ENCODE assay signal across 14 mouse cellular contexts in genomic region chr12:102390042-102390441, GRCm38 (mm10). TPM values are rescaled to one million over a fixed set of nuclear protein-coding genes. Genes with fewer than 3 reads are reported as not detected.
DNase-seq lines count a peak whose midpoint lies in the region; ATAC-seq and TF ChIP-seq lines count a peak whose summit lies in the region.
"Had no signal": no experiment of that assay in that cellular context is flagged by ENCODE, and none has a peak within 500 bp of the region (broad histone marks: within the 10 kb centered on the region; RNA-seq: fewer than 3 reads in every experiment).

No protein-coding gene starts in this region.

- H3K4me1 ChIP-seq in limb, embryonic 11.5 days (ENCODE audit: control insufficient read depth, insufficient read depth, low read length): no peaks in the 10 kb centered on the region
- no peaks in the 10 kb centered on the region for H3K4me1 ChIP-seq in limb, embryonic 10.5 days
- H3K4me1 ChIP-seq in ES-Bruce4 (ENCODE audit: control insufficient read depth, insufficient read depth, low read length): no peaks in the 10 kb centered on the region
- H3K4me1 ChIP-seq in forebrain, embryonic 12.5 days: no peaks in the 10 kb centered on the region
- H3K4me1 ChIP-seq: embryonic facial prominence, embryonic 15.5 days had no signal

- no peak for ATAC-seq in limb, embryonic 11.5 days (ENCODE audit: insufficient number of reproducible peaks, low FRiP score, low TSS enrichment, low read depth)
- no peak for ATAC-seq in forebrain, embryonic 12.5 days (ENCODE audit: low FRiP score)
- ATAC-seq: intestine, embryonic 16.5 days had no signal

- no peak for TF ChIP-seq CTCF in ES-Bruce4 (IDR thresholded peaks at IDR 0.05; ENCODE audit: low read depth, low read length)

- peak; percentile 6 for DNase-seq in embryo, embryonic 11 days
- no peak for DNase-seq in embryo, embryonic 9.5 days (ENCODE audit: extremely low spot score)
- DNase-seq in limb, embryonic 11.5 days (ENCODE audit: low spot score): no peak
- DNase-seq in limb, embryonic 10.5 days (ENCODE audit: low spot score): no peak
- DNase-seq in right cerebral cortex, postnatal 14 days: no peak
- no peak for DNase-seq in thymus, postnatal 14 days
- DNase-seq: adrenal gland, postnatal 14 days; lung, postnatal 4 days; right cerebral cortex, adult 18-20 months had no signal

- WGBS in limb, embryonic 11.5 days: 24% methylated on average over 8 of the region's 8 CpGs
- 23% methylated on average over 8 of the region's 8 CpGs for WGBS in limb, embryonic 10.5 days
- 39% methylated on average over 8 of the region's 8 CpGs for WGBS in forebrain, embryonic 12.5 days

- H3K4me2 ChIP-seq in limb, embryonic 11.5 days (ENCODE audit: low read depth, severe bottlenecking): 0 out of 2 replicates have a peak overlapping the region, but pooled peaks have one; percentile 10
- peak overlapping the region; percentile 13; the same call in 1 of the 2 replicates for H3K4me2 ChIP-seq in forebrain, embryonic 12.5 days
- H3K4me2 ChIP-seq: embryonic facial prominence, embryonic 15.5 days; heart, embryonic 11.5 days had no signal

- no peak overlapping the region for H3K9ac ChIP-seq in limb, embryonic 11.5 days (ENCODE audit: low read length)
- H3K9ac ChIP-seq in ES-Bruce4 (ENCODE audit: low read depth, poor library complexity, severe bottlenecking): no peak overlapping the region
- no peak overlapping the region for H3K9ac ChIP-seq in forebrain, embryonic 12.5 days
- H3K9ac ChIP-seq: embryonic facial prominence, embryonic 15.5 days had no signal

- H3K9me3 ChIP-seq in limb, embryonic 11.5 days (ENCODE audit: control insufficient read depth, low read length): no peaks in the 10 kb centered on the region
- H3K9me3 ChIP-seq in limb, embryonic 10.5 days (replicated peaks): no peaks in the 10 kb centered on the region
- H3K9me3 ChIP-seq in ES-Bruce4 (replicated peaks; ENCODE audit: control insufficient read depth, insufficient read depth, low read length, poor library complexity, severe bottlenecking): no peaks in the 10 kb centered on the region
- H3K9me3 ChIP-seq in forebrain, embryonic 12.5 days: no peaks in the 10 kb centered on the region
- H3K9me3 ChIP-seq: embryonic facial prominence, embryonic 15.5 days had no signal

- no peaks in the 10 kb centered on the region for H3K36me3 ChIP-seq in limb, embryonic 11.5 days (ENCODE audit: control insufficient read depth, insufficient read depth, low read length)
- peaks cover 15% of the 10 kb centered on the region for H3K36me3 ChIP-seq in limb, embryonic 10.5 days
- no peaks in the 10 kb centered on the region for H3K36me3 ChIP-seq in ES-Bruce4 (ENCODE audit: control insufficient read depth, insufficient read depth, low read length, poor library complexity, severe bottlenecking)
- H3K36me3 ChIP-seq in forebrain, embryonic 12.5 days (replicated peaks): peaks cover 9% of the 10 kb centered on the region; the same call in 1 of the 2 replicates

- no peak for TF ChIP-seq POLR2A in ES-Bruce4 (IDR thresholded peaks at IDR 0.05; ENCODE audit: insufficient read depth, low read length)

- H3K4me3 ChIP-seq in limb, embryonic 11.5 days (ENCODE audit: low read depth, low read length): no peak overlapping the region
- no peak overlapping the region for H3K4me3 ChIP-seq in limb, embryonic 10.5 days
- H3K4me3 ChIP-seq in ES-Bruce4 (ENCODE audit: low read depth, low read length): peak overlapping the region; percentile 28
- H3K4me3 ChIP-seq in forebrain, embryonic 12.5 days (replicated peaks): no peak overlapping the region
- H3K4me3 ChIP-seq: embryonic facial prominence, embryonic 15.5 days had no signal

- no peak for TF ChIP-seq EP300 in ES-Bruce4 (IDR thresholded peaks at IDR 0.05; ENCODE audit: insufficient read depth, low read depth, low read length)

- H3K27ac ChIP-seq in limb, embryonic 11.5 days (replicated peaks; ENCODE audit: low read depth, low read length): no peak overlapping the region
- no peak overlapping the region for H3K27ac ChIP-seq in limb, embryonic 10.5 days
- no peak overlapping the region for H3K27ac ChIP-seq in ES-Bruce4 (ENCODE audit: insufficient read depth, low read length)
- H3K27ac ChIP-seq in forebrain, embryonic 12.5 days: no peak overlapping the region
- H3K27ac ChIP-seq: embryonic facial prominence, embryonic 15.5 days had no signal

- no peaks in the 10 kb centered on the region for H3K27me3 ChIP-seq in limb, embryonic 11.5 days (ENCODE audit: control insufficient read depth, insufficient read depth, low read length)
- no peaks in the 10 kb centered on the region for H3K27me3 ChIP-seq in limb, embryonic 10.5 days (ENCODE audit: low read depth, poor library complexity, severe bottlenecking)
- H3K27me3 ChIP-seq in ES-Bruce4 (ENCODE audit: control insufficient read depth, insufficient read depth, low read length, poor library complexity, severe bottlenecking): no peaks in the 10 kb centered on the region
- H3K27me3 ChIP-seq in forebrain, embryonic 12.5 days: peaks cover 13% of the 10 kb centered on the region; the same call in 1 of the 2 replicates
- H3K27me3 ChIP-seq: embryonic facial prominence, embryonic 15.5 days had no signal

RNA-seq across cellular contexts. Expression of gene Lgmn, which starts 49.6 kb away (rescaled TPM):
- polyA plus RNA-seq in limb, embryonic 11.5 days (2014; fragmentation: Nextera tagmentation; extraction: Ambion mirVana): 48.1 and 50.0 TPM in 2 replicates
- 37.0 and 40.5 TPM in 2 replicates for polyA plus RNA-seq in limb, embryonic 10.5 days (2016; fragmentation: Nextera tagmentation; extraction: Ambion mirVana)
- 81.1 and 93.6 TPM in 2 replicates for polyA plus RNA-seq in ES-Bruce4 (2011; ENCODE audit: insufficient read depth, insufficient read length, low read depth, missing spikeins)
- 47.1 and 47.5 TPM in 2 replicates for polyA plus RNA-seq in forebrain, embryonic 12.5 days (2016; fragmentation: Nextera tagmentation; extraction: Ambion mirVana)
